Mouse (Mus musculus) heart, postnatal 0 days (tissue): ENCODE measurements at regions not wholly inside any gene's neighbourhood (a gene's known extent, or its start where the extent isn't known, plus 50 kb on each side); places are given as distances from the start of the nearest gene placed in this dataset.

Source experiments
- CTCF ChIP-seq: IDR thresholded peaks from 2 replicates; pipeline ENCODE4 v1.5.1; 2016; ENCODE audit warnings: antibody characterized with exemption, control low read depth, low read depth
- EP300 ChIP-seq: IDR thresholded peaks from 2 replicates; pipeline ENCODE4 v1.6.1; 2016; ENCODE audit warnings: antibody characterized with exemption, low read depth

DNA sequence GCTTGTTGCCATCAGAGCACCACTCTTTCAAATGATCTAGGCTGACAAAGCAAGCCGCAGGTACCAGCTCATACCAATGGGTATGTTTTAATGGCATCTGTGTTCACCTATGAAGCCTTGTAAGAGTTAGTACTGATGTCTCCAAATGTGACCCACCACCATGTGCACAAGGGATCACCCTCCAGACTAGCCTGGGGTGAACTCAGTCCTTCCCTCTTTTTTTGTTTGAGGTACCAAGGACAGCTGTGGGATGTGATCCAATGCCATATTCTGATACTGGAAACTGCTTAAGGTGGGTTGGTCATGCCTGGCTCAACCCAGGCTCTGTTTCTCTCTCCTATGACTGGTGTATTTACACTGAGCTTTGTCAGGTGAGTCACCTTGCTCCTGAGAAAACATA is 244.8 kb upstream of the Cdh4 start:
- TF ChIP-seq CTCF = no peak
- no peak for TF ChIP-seq EP300
